Mouse (Mus musculus) left cerebral cortex, postnatal 25 days (tissue): ENCODE measurements at regions not wholly inside any gene's neighbourhood (a gene's known extent, or its start where the extent isn't known, plus 50 kb on each side); places are given as distances from the start of the nearest gene placed in this dataset.
A peak's percentile ranks its signal among the peaks of the same experiment; 100 is the strongest.

Experiments used
- DNase-seq, 2 experiments: peaks; one replicate each; pipeline ENCODE4 v3.0.0; 2022; ENCODE audit warnings: low spot score in 2 of 2, mixed read lengths in 1 of 2
- intact Hi-C: fragments of 180-260 bp; cut with DNase I; formaldehyde crosslinking; loops from one replicate; pipeline ENCODE4 v1.15.1; 2025

DNA sequence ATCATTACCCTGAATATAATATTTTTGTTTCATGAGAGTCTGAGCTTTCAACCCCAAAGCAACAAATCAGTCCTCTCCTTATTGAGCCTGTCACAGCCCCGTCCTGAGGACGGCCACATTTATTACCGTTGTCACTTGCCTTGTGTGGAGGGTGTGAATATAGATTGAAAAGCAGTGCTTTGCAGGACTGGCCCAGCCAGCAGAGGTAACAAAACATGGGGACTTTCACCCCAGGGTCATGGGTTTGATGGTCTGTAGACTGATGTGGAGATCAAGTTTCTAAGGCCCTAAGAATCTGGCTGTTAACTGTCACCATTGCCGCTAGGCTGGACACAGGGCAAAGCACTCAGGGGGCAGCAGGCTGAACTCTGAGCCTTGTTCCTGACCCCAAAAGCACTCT lies 175.3 kb upstream of the Nrp1 start:
- no peak for DNase-seq
- intact Hi-C loops, result no loop called here

DNA sequence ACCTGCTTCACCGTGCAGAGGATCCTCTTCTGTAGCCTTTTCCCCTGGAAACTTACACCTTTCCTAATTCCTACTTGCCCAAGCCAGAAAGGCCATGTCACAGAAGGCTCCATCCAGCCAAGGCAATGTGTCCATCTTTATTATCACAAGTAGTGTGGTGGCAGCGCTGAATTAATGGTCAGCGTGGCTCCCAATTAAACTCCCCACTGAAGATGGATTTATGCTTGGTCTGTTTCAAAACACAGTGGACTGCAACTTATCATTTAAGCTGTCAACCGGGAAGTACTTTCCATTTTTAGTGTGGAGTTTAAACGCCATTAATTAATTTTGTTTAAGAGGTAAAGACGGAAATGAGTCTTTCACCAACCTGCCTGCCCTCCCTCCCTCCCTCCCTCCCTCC lies 170.1 kb upstream of the Nrp1 start:
- intact Hi-C loops, result no loop called here
- no peak for DNase-seq

DNA sequence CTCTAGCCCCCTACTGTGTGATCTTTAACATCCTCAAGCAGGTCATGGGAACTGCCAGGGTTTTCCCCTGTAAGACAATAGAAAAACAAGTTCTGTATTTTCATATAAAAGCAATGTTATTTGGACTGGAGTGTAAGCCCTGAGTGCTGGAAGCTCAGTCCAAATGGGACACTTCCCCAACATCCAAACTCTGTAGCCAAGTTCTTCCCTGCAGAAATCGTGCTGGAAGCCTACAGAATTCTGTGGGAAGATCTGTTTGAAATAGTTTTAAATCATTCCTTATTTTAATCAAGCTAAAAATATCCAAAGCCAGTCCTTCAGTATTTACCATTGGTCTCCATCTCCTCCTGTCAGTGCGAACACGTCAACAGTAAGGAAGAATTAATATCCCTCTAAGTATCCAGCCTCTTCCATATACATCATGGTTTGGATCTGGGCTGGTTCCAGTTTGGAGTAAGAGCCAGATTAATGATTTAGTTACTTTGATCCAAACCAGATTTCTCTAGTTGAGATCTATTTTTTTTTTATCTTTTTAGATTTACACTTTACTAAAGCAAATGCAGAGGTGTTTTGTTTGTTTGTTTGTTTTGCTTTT lies 165.0 kb upstream of the Nrp1 start:
- intact Hi-C loops, result no loop called here
- DNase-seq, result peak in 1 of 2 experiments; percentile 47

DNA sequence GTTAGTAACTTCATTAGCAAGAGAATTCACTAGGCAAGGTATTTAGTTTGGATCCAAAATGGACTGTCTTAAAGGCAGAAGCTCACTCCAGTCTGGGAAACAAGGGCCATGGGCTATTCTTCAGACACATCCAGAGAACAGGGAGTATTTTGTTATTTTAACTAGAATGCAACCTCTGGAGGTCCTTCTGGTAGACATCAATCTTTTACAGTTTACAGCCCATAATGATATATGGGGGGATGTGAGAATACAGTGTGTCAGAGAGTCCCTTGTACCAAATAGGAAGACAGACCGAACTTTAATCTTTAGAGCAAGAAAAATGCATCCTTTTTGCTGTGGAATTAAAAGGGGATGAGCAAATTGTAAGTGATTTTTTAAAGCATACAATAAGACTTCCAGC lies 157.6 kb upstream of the Nrp1 start:
- intact Hi-C loops, result no loop called here

DNA sequence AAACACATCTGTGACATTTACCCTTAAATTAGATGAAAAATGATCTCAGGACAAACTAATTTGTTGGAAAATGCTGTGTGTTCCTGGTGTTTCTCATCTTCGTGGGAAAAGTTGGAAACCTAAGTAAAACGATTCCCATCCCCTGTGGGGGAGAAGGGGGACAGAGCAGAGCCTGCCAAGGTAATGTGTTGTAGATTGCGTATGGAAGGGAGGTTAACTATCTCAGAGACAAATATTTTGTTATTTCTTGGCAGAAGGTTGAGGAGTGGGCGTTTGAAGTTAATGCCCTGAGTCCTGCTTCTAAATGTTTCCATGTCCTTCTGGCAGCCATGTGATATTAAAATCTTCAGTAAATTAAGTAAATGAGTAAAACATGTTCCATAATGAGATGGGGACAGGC lies 156.8 kb upstream of the Nrp1 start:
- no peak for DNase-seq
- intact Hi-C loops, result no loop called here

More for the DNA sequence above, 157.6 kb upstream of the Nrp1 start:
- no peak for DNase-seq

DNA sequence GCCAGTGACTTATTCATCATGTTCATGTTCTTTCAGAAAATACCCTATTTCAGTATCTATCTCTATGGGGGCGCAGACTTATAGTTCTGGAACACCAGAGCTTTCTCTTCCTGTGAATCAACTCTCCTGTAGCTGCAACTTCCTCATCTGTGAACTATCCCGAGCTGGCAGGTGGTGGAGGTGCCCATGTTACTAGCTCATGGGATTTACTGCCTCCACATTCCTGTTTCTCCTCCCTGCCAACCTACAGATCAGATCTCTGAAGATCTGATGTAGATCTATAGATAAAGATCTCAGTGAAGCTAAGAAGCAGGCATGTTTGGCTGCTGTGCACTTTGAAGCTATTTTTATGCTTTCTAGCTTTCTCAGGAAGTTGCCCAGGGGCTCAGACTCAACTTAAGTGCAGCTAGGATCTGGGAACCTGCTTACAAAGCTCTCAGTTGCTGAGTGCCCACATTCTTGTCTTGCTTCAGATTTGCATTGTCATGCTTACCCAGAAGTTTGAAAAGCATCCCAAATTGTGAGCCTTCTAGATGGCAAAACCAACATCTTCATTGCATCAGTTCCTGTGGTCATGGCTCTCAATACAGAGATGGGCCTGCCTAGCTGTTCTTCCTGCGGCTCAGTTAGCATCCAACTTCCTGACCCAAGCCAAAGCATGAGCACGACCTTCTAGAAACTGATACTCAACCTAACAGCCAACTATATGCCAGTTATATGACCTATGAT lies 156.1 kb upstream of the Nrp1 start:
- intact Hi-C loops, result no loop called here
- peak in 1 of 2 experiments; percentile 66 for DNase-seq

GRCm38 (mm10) chr8:128204803-128205202 lies 153.6 kb upstream of the Nrp1 start:
- peak in 1 of 2 experiments; percentile 71 for DNase-seq
- intact Hi-C loops, result no loop called here

DNA sequence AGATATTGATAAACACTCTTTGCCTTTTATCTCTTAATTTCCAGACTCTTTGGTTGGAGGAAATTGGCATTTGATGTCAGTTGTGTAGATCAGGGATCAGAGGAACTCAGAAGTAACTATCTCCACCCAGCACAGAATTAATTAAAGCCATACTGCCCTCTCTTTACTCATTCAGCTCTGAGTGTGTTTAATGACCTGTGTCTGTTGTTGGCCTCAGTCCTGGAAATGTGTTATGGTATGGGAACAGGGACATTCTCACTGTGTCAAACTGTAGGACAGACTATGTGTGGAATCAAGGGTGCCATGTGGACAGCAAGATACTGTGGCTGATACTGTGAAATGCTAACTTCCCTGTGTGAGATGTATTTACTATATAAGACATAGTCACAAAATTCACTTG lies 151.3 kb upstream of the Nrp1 start:
- DNase-seq, result no peak
- intact Hi-C loops, result no loop called here

GRCm38 (mm10) chr8:128210761-128211160 lies 147.6 kb upstream of the Nrp1 start:
- DNase-seq, result no peak
- intact Hi-C loops, result no loop called here

DNA sequence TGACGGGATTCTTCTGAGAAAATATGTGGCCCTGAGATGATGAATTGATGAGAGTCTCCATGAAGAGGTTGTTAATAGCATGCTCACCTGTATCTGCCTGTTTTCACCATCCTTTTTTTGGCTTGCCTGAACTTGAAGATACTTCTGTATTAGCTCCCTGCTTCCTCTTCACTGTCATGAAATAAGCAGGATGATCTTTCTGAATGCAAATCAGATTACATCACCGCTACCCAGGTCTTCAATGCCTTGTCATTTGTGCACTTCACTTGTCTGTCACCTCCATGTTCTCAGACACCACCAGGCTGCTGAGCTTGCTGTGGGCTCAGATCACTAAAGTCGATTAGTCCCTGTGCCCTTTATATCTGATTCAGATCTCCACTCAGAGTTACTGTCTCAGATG lies 146.2 kb upstream of the Nrp1 start:
- intact Hi-C loops, result no loop called here
- no peak for DNase-seq

GRCm38 (mm10) chr8:128214256-128214655 lies 144.1 kb upstream of the Nrp1 start:
- intact Hi-C loops, result no loop called here
- no peak for DNase-seq

DNA sequence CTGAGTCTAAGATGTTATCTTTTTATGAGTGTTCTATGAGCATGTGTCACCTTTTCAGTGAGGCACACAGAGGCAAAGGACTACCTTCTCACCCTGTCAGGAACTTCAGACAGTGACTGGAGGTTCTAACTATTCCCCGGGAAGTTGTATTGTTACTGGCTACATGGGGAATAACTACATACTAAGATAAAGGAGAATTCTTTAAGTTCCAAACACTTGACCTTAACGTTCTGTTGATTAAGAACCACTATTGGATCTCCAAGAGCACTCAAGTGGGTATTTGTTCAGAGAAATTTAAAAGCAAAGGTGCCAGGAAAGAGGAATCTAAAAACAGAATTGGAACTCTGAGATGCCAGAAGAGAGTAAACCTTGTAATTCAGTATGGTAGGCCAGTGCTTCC lies 139.5 kb upstream of the Nrp1 start:
- intact Hi-C loops, result no loop called here
- DNase-seq, result no peak

GRCm38 (mm10) chr8:128219539-128219938 lies 138.9 kb upstream of the Nrp1 start:
- DNase-seq, result peak in 1 of 2 experiments; percentile 18
- intact Hi-C loops, result no loop called here

DNA sequence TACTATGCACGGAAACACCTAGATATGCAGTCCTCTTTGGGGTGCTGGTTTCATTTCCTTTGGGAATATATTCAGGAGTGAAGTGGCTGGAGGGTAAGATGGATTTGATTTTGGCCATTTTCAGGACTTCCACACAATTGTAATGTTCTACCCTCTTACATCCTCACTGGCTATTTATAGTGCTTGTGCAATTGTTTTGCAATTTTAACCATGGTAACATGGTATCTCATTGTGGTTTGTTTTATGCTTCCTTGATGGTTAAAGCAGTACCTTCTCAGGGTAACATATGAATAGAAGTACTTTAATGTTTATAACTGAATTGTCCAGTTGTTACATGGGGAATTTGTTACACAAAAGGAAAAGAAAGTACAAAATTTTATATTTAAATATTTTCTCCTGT lies 135.3 kb upstream of the Nrp1 start:
- no peak for DNase-seq
- intact Hi-C loops, result no loop called here

DNA sequence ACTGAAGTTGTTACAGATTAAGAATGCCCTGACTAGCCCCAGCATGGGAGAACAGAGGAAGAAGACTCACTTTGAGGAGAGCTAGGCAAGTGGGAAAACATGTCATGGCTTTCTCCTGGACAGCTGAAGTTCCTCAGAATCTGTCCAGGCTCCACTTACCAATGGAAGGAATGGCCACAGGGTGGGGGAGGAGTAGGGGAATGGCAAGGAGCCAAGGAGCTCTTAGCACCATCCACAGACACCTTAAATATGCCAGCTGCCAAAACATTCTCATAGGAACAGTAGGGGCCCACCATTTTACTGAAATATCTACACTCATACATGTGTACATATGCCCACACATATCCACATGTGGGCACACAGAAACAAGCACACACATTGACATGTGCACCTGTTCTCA lies 134.9 kb upstream of the Nrp1 start:
- intact Hi-C loops, result no loop called here
- no peak for DNase-seq

GRCm38 (mm10) chr8:128225123-128225522 lies 133.3 kb upstream of the Nrp1 start:
- DNase-seq, result no peak
- intact Hi-C loops, result no loop called here

DNA sequence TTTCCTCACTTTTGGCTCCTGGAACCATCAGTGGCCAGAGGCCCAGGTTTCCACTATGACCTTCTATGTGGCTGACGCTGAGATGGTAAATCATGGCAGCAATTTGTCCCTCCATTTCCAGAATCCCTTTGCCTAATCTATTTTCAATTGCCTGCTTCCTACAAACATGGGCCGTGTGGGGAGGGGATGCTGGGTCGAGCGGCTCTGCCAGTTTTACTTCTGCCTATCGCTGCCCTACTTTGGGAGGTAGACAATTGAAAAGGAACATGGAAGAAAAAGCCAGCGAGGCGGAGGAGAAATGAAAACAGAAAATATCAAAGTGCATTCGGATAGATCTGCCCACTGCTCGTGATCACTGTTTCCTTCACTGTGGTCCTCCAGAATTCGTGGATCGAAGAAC lies 123.3 kb upstream of the Nrp1 start:
- intact Hi-C loops, result no loop called here
- DNase-seq, result no peak

GRCm38 (mm10) chr8:128235527-128235926 lies 122.9 kb upstream of the Nrp1 start:
- DNase-seq, result no peak
- intact Hi-C loops, result no loop called here

DNA sequence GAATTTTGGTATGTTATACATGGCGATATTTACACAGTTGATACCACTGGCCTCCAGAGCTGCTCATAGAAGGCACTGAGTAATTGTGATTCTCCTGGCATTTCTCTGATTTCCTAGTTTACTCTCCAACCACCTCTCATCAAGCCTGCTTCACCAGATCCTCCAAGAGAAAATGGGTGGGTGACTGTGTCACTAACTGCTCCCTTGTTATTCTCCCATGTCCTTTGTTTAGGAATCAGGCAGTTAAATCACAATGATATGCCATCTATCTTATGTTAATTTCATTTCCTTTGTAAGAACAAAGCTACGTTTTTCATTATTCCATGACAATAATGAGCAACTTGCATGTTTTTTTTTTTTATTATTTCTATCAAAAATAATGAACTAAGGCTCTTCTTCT lies 122.3 kb upstream of the Nrp1 start:
- no peak for DNase-seq
- intact Hi-C loops, result no loop called here

GRCm38 (mm10) chr8:128238948-128239347 lies 119.5 kb upstream of the Nrp1 start:
- intact Hi-C loops, result no loop called here
- DNase-seq, result no peak

GRCm38 (mm10) chr8:128239783-128240182 lies 118.6 kb upstream of the Nrp1 start:
- intact Hi-C loops, result no loop called here

GRCm38 (mm10) chr8:128241200-128241599 lies 117.2 kb upstream of the Nrp1 start:
- no peak for DNase-seq
- intact Hi-C loops, result no loop called here

More at GRCm38 (mm10) chr8:128239783-128240182, 118.6 kb upstream of the Nrp1 start:
- no peak for DNase-seq
